Mouse (Mus musculus) c-Kit-positive CD71-positive TER-119-negative erythroid progenitor cells, embryonic 14.5 days (primary cell): ENCODE results near the gene Mad1l1.

ENCODE experiments used
- DNase-seq: peaks from one replicate; pipeline ENCODE4 v3.0.0-alpha.2; 2013; ENCODE audit warnings: low read depth

The Mad1l1 gene

DNA sequence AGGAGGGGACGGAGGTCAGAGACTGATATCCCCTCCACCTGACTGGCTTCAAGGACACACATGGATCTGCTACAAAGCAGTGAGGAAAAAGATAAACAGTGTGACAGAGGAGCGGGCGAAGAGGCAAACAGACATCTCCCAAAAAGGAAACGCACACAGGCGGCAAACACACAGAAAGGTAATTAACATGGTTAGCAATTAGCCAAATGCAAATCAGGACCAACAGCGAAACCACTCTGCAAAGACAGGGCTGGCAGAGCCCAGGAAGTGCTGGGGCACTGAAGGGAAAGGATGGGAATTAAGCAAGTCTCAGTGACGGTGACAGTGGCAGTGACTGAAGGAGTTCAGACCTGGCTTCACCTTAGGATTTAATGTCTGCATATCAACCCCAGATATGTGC is 187.3 kb downstream of the Mad1l1 start:
- no peak for DNase-seq

DNA sequence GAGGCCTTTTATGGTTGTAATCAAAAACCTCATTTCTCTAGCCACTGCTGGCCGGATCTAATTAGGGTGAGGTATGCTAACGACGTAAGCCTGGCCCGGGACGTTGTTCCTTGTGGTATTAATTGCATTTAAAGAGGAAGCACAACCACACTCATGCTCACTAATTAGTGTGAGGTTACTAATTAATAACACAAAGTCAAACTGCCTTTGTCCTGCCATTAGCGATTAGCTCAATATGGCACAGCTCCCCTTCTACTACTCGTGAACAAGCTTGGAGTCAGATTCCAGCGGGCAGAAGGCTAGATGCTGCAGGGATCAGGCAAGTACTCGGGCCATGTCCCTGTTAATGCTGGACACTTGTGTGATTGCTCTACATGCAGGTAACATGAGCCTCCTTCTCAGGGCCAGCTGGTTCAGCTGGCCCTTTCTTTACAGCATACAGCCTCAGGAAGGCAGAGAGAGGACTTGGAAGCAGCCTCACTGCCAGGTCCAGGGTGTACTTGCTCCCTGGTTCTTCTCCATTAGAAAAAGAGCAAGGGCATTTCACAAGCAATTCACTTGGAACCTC is 192.9 kb downstream of the Mad1l1 start:
- DNase-seq = no peak

DNA sequence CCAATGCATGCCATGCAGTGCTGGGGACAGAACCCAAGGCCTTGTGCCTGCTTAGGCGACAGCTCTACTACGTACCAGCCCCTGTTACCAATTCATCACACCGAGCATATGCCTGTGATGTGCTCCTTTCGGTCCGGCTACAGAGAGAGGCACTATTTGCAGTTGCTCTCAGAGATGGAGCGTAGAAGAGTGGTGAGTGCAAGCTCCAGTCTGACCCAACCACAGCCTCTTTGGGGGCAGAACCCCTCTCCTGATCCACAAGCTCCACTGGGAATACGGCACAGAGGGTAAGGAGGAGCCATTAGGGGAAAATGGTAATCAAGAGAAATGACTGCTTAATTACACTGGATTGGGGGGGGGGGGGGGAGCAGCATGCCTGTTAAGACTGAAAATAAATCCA is 193.4 kb downstream of the Mad1l1 start:
- DNase-seq = no peak

DNA sequence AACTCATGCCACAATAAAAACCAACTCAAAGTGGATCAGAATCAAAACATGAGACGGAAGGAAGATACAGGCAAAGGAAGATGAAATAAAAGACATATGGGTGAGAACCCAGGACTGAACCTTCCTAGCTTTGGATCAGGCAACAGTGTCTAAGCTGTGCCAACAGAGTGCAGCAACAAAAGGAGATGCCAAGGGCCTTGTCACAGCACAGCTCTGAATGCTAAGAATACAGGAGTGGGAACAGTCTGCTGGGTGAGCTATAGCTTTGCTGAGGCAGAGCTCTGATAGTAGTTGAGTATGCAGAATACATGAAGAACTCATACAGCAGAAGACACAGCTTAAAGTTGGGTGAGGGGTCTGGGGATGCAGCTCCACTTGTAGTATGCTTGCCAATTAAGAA is 196.7 kb downstream of the Mad1l1 start:
- no peak for DNase-seq

DNA sequence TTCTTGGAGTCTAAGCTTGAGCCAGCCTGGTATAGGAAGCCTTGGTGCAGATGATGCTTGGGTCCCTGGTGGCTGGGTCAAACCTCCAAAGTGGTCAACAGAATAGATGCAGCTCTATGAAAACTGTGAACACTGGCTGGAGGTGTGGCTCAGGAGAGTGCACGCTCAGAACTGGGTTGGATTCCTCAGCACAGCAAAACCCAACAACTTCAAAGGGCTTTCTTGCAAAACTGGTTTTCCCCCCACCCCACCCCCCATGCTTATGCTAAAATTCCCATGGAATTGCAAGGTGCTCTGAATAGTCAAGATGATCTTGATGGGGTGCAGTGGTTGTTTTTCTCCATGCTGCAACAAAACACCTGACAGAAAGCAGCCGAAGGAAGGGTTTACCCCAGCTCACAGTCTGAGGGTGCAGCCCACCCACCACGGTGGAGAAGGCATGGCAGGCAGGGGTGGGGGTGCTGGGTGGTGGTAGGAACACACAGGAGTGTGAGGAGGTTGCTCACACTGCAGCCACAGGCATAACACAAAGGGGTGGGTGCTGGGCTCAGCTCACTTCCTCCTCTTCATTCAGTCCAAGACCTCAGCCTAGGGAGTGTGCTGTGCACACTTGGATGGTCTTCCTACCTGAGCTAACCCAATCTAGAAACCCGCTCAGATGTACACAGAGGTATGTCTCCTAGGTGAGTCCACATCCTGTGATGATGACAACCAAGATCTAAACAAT is 197.5 kb downstream of the Mad1l1 start:
- DNase-seq = no peak

DNA sequence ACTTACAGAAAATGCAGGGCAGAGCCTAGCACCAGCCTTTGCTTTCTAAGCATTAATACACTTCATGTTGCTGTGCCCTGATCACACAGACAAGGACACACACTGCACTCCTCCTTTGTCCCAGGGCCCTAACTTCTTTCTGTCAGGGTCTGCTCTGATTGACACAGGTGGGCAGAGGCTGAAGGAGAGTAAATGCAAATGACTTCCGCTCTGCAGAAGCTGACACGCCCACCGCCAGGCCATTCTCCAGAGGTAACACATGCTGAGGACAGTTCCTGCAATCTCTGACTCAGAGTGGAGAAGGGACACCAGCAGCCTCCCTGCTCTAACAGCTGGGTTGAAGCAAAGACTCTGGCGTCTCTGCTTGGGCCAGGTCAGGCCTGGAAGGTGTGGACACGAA is 198.2 kb downstream of the Mad1l1 start:
- DNase-seq = no peak

DNA sequence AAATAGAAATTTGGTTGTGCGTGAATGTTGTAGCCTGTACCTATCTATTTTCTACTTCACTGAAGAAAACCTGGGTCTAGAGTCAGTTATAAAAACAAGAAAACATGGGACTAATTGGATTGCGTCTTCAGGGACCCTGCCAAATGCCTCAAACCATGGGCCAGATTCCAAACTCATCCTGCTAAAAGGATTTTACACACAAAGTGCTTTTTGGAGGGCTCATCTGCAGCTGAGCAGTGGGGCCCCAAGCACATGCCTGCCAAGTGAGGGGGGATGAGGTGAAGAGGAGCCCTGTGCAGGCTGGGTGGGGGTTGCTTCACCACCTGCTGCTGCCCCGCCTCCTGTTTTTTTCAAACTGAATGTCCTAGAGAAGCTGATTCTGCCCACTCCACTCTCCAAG is 199.4 kb downstream of the Mad1l1 start:
- DNase-seq = no peak

DNA sequence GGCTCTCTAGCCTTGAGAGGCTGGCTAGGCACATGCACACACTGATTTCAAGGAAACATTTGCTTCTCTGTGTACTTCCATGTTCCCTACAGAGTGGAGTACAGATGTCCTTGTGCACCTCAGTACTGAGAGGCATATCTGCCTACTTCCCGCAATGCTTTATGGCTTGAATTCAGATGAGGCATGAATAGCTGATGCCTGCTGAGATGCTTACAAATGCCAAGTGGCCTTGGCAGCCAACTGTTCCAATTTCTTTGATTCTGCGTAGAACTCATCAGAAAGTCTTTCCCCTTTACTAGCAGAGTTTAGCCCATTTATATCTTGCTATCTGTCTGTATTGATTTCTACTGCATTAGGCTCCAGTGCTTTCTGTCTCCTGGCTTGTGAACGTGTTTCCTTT is 202.4 kb downstream of the Mad1l1 start:
- no peak for DNase-seq

DNA sequence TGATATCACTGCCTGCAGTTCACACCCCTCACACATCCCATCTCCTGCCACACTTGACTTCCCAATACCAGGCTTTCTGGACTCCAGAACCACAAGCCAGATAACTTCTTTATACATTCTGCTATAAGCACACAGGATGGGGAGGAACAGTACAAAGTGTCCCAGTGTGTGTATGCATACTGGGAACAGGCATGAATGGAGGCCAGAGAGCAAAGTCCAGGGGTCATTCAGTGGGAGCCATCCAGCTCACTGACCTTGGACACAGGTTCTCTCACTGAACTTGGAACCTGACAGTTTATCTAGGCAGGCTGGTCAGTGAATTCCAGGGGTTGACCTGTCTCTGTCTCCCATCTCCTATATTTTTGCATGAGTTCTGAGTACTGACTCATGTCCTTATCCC is 203.4 kb downstream of the Mad1l1 start:
- DNase-seq = no peak

DNA sequence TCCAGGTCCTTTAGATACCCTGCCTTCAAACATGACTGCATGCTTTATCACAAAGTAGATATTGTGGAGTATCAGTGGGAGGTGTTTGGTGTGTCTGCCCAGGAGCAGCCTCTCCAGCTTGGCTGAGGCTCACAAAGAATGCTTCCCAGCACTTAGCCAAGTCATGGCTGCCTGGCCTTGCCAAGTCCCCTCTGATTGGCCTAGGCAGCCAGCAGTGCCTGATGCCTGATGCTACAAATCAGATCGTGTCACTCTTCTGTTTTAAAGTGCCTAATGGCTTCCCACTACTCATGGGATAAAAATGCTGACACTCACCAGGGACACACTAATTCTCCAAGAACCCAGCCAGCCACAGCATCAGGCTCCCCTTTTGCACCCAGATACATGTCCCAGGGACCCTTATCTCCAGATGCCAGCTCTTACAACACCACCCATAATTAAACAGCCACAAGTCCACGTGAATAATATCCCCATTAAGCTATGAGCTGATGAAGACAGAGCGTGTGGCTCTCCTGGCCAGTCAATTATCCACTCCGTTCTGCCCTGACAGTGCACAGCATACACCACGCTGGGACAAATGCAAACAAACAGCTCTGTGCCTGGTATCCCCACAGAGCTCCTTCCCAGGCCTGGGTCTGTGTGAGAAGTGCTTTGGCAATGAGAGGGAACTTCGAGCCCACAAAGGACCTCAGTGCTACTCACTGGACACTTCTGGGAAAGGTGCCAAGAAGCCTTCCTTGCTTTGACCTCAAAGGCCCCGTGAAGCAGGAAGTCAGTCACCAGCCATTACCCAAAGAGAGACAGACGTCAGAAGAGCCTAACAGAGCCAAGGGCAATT is 205.7 kb downstream of the Mad1l1 start:
- no peak for DNase-seq

DNA sequence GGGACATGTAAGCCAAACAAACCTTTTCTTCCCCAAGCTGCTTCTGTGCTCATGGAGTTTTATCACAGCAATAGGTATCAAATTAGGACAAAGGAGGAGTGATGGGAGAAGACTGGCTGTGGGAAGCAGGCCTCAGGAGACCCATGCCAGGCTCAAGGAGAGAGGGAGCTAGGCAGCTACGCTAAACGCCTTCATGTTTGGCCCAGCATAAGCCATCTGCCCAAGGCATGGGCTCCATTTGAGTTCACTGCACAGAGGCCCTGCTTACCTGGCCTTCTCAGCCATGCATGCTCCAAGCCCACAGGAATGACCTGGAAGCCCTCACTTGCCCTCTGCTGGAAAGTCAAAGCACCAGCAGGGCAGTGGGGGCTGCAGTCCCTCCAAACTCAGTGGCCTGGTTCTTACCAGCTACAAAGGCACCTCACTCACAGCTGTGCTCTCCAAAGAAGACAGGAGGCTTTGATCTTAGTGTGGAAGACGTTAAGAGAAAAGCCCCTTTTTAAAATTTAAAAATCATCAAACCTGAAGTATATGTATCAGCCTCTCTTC is 206.8 kb downstream of the Mad1l1 start:
- no peak for DNase-seq

DNA sequence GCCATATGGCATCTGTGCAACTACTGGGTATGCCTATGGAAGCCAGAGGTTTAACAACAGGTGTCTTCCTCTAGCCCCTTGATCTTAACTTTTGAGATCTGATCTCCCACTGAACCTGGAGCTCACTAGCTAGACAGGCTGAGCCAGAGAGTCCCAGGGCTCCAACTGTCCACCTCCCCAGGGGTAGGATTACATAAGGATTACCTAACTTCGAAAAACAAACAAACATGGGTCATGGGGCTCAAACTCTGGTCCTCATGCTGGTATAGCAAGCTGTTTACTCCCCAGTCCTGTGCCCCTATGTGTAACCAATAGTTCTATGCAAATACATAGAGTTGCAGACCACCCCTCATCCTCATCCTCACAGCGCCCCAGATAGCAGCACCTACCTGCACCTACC is 208.1 kb downstream of the Mad1l1 start:
- no peak for DNase-seq

DNA sequence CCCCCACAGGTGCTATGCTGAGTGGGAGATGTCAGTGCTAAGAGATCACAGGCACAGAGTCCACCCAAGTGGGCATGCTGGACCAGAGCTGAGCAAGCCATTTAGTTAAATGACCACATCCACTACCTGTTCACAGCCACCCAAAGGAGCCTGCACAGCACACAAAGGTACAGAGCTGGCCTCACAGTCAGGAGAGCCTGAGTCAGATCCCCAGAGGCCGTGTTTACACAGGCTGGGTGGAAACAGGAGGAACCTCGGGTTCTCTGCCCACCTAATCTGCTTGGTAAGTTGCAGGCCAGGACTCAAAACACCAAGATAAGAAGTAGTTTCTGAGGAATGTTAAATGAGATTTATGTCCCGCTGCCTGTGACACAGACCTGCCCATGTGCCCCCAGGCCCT is 211.3 kb downstream of the Mad1l1 start:
- no peak for DNase-seq

DNA sequence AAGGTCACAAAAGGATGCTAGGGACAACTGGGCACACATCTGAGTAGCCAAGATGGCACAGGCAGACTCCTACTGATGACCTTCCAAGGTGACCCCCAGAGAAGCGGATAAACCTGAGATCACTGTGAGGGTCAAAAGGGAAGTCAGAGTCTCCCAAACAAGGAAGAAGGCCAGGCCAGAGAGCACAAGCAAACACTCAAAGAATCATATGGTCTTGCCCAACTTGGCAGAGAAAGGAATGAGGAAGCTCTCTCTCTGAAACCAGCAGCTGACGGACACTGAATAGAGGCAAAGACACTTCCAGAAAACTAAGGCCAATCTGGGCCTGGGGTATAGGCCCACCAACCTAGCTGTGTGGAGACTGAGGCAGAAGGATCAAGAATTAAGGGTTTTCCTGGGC is 213.4 kb downstream of the Mad1l1 start:
- DNase-seq = no peak

DNA sequence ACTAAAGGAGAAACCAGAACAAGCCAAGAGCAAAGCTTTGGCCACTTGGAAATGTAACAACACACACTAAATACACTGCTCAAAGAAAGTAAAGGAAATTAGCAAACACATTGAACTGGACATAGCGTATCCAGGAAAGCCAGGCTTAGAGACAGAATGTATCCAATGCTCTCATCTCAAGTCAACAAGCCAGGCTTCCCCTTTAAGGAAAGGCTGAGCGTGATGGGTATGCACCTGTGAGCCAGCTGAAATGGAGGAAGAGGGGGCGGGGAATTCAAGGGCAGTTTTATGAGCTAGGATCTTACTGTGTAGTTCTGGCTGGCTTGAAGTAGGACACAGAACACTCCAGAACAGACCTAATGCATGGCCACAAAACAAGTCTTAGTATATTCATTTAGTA is 215.3 kb downstream of the Mad1l1 start:
- no peak for DNase-seq

DNA sequence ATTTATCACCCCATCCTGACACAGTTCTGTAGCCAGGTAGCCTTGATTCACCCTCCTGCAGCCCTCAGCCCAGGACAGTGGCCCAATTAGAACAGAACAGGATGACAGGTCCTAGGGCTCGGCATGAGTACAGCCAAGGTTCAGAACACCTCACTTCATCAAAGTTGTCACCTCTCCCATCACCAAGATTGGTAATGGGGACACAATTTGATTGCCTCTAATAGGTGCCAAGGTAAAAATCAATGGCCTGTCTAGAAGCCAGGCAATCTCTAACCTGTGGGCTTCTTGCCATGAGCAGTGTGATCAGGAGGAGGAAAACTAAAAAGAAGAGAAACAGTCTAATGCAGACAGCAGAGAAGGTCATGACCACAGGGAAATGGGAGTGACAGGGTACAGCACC is 216.5 kb downstream of the Mad1l1 start:
- DNase-seq = no peak

DNA sequence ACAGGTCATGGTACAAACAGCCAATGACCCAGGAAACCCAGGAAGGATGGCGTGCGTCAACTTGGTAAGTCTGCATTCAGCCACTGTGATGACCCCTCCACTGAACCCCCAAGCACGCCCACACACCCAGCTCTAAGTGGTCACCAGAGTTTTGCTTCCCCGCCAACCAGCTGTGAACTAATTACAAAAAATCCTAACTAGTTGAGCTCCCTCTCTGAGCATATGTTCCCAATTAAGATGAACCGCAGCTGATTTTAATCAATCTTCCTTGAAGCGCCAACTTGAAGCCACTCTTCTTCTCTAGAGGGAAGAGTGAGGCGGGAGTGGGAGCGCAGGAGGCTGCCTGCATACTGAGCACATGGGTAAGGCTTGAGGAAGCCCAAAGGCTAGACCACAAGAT is 218.6 kb downstream of the Mad1l1 start:
- no peak for DNase-seq

DNA sequence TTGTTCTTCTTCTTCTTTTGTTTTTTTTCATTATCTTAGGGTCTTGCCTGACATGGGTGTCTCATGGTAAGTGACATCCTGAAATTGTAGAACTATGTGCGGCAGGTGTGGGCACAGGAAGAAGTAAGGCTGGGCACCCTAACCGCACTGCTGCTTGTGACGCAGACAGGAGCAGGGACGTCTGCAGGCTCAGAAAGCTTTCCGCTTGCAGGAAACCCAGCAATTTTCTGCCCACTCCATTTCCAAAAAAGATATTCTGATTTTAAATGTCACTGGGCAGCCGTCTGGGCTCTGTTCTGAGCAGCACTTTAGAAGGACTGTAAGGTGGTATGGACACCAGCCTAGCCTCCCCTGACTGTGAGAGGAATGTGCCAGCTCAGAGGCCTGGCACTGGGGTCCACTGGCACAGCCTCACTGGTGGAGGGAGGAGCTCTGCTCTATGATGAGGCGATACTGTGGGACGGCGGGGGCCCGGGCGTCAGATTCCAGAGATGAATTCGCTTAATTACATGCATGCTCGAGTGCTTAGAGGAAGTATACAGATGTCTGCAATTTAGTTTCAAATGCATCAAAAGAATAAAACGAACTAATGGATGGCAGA is 219.8 kb downstream of the Mad1l1 start:
- DNase-seq = no peak

DNA sequence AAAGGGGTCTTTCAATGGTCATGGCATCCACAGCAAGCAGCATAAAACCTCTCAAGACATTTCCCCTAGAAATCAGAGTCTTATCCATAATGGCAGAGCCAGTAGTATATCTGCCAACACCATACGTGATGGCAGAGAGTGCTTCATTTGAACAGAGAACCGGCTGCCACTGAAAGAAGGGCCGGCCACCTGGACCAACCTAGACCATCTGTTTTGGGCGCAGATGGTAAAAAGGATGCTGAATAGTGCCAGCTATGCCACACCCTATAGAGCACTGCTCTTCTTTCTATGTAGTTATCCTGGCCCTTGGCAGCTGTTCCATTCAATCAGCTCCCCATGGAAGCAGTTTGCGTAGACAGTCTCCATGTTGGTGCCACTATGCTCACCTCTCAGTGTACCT is 222.6 kb downstream of the Mad1l1 start:
- DNase-seq = no peak

DNA sequence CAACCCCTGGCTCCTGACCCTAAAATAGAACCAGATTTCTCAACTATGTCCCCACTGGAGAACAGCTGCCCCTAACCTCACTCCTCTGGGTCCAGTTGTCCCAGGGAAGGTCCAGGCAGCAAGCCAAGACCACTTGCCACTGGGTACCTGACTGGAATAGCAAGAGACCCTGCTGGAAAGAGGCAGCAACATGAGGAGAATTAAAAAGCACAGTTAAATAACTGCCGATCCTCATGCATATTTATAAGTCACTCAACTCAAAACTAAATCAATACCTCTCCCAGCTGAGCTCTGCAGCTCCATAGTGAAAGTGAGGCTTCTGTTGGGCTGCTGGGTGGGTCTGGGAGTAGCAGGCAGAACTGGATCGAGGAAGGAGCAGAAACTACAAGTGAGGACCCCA is 226.1 kb downstream of the Mad1l1 start:
- DNase-seq = no peak

DNA sequence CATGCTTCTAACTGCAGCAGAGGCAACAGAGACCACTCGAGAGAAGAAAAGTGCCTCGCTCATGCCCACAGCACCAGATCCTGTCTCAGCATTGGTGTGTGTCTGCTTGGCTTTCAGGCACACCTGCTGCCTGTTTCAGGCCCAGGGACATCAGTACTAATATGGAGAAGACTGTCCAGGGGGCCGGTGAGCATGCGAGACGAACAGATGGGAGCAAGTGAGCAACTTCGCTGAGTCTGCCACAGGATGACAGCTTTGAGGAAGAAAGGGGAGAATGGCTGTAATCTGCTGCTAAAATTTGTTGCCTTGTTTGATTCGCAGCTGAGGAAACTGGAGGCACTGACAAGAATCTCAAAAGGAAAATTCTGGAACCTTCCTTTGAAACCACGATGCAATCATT is 227.9 kb downstream of the Mad1l1 start:
- DNase-seq = no peak

DNA sequence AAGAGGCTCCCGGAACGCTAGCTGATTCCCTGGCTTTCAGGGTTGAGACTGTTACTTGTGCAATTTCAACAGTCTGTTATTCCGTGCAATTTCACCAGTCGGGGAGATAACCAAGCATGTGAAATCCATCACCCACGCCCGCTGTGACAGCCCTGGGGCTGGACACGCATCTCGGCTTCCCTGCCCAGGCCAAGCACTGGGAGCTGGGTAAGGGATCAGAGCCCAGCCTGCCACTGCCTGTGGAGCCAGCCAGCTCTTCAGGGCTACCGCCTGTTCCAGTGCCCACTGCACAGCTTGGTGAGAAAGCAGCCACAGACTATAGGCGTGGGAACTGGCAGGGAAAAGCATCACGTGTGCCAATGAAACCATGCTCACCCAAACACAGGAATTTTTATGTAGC is 229.8 kb downstream of the Mad1l1 start:
- no peak for DNase-seq

DNA sequence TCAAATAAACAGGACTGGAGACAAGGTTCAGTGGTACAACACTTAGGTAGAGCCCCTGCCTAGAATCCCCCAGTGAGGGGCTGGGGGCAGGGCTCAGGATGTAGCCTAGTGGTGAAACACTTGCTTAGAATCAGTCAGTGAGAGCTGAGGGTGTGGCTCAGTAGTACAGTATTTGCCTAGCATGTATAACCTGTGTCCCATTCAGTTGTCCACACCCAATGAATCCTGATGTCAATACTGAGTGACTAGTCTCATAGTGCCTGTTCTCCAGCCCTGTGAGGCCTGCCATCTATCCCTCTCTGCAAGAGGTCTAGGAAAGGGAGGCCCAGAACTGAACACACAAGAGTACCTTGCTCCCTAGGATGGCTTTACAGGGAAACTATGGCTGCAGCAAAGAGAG is 232.1 kb downstream of the Mad1l1 start:
- DNase-seq = no peak
